Comparison of ENCODE assay signal across 19 mouse cellular contexts in genomic region chr5:104433968-104434565, GRCm38 (mm10). TPM values are rescaled to one million over a fixed set of nuclear protein-coding genes. Genes with fewer than 3 reads are reported as not detected.
A peak's percentile ranks its signal among the peaks of the same experiment; 100 is the strongest.
DNase-seq lines count a peak whose midpoint lies in the region; ATAC-seq and TF ChIP-seq lines count a peak whose summit lies in the region.
"Had no signal": no experiment of that assay in that cellular context is flagged by ENCODE, and none has a peak within 500 bp of the region (broad histone marks: within the 10 kb centered on the region; RNA-seq: fewer than 3 reads in every experiment).

No protein-coding gene starts in this region.

- WGBS in kidney, embryonic 14.5 days, result 36% methylated on average over 6 of the region's 6 CpGs

- H3K36me3 ChIP-seq in kidney, embryonic 14.5 days (ENCODE audit: control insufficient read depth, insufficient read depth, low read length), result no peaks in the 10 kb centered on the region
- H3K36me3 ChIP-seq: embryonic facial prominence, embryonic 15.5 days; forebrain, embryonic 12.5 days; hindbrain, embryonic 15.5 days; limb, embryonic 15.5 days; lung, embryonic 15.5 days; midbrain, embryonic 10.5 days had no signal

- no peak for TF ChIP-seq POLR2A in bone marrow macrophage, adult 2 months (IDR thresholded peaks at IDR 0.05; ENCODE audit: borderline replicate concordance, low read depth, low read length)

- no peak overlapping the region for H3K9ac ChIP-seq in kidney, embryonic 14.5 days (ENCODE audit: low read depth, low read length)
- H3K9ac ChIP-seq: embryonic facial prominence, embryonic 15.5 days; forebrain, embryonic 12.5 days; hindbrain, embryonic 15.5 days; limb, embryonic 15.5 days; lung, embryonic 15.5 days had no signal

- DNase-seq in kidney, adult 8-10 months, result peak; percentile 10 to 20
- DNase-seq in ES-CJ7 (ENCODE audit: low read depth, low spot score), result peak; percentile 97
- peak; percentile 12 for DNase-seq in kidney, postnatal 14 days
- DNase-seq in lung, adult 18-20 months, result no peak
- no peak for DNase-seq in yolk sac, embryonic 10.5 days (ENCODE audit: low spot score)
- DNase-seq in frontal cortex, postnatal 10 days (ENCODE audit: low spot score in 2 of 2), result no peak
- DNase-seq: cerebellum, postnatal 10 days; heart, postnatal 10 days; right cerebral cortex, postnatal 25 days; thymus, postnatal 4 days had no signal

- H3K27ac ChIP-seq in kidney, embryonic 14.5 days (ENCODE audit: low read depth, low read length), result no peak overlapping the region
- peak overlapping the region; percentile 66 for H3K27ac ChIP-seq in bone marrow macrophage, adult 2 months (ENCODE audit: insufficient read depth, low read depth, low read length)
- H3K27ac ChIP-seq: embryonic facial prominence, embryonic 15.5 days; forebrain, embryonic 12.5 days; hindbrain, embryonic 15.5 days; left cerebral cortex, adult 2 months; limb, embryonic 15.5 days; lung, embryonic 15.5 days; midbrain, embryonic 10.5 days had no signal

- H3K4me1 ChIP-seq in kidney, embryonic 14.5 days (ENCODE audit: control insufficient read depth, insufficient read depth, low read length), result no peaks in the 10 kb centered on the region
- peaks cover 33% of the 10 kb centered on the region for H3K4me1 ChIP-seq in bone marrow macrophage, adult 2 months (ENCODE audit: control insufficient read depth, insufficient read depth, low read length)
- H3K4me1 ChIP-seq: embryonic facial prominence, embryonic 15.5 days; forebrain, embryonic 12.5 days; hindbrain, embryonic 15.5 days; limb, embryonic 15.5 days; lung, embryonic 15.5 days had no signal

- no peak overlapping the region for H3K4me3 ChIP-seq in kidney, embryonic 14.5 days (ENCODE audit: low read length)
- H3K4me3 ChIP-seq in bone marrow macrophage, adult 2 months (ENCODE audit: insufficient read depth, low read length), result 0 out of 2 replicates have a peak overlapping the region, but pooled peaks have one; percentile 18
- H3K4me3 ChIP-seq: embryonic facial prominence, embryonic 15.5 days; forebrain, embryonic 12.5 days; hindbrain, embryonic 15.5 days; left cerebral cortex, adult 2 months; limb, embryonic 15.5 days; lung, embryonic 15.5 days; midbrain, embryonic 10.5 days had no signal

- no peak for ATAC-seq in kidney, embryonic 14.5 days (ENCODE audit: low FRiP score, low TSS enrichment)

- no peaks in the 10 kb centered on the region for H3K9me3 ChIP-seq in kidney, embryonic 14.5 days (ENCODE audit: control insufficient read depth, low read length)
- H3K9me3 ChIP-seq: embryonic facial prominence, embryonic 15.5 days; forebrain, embryonic 12.5 days; hindbrain, embryonic 15.5 days; limb, embryonic 15.5 days; lung, embryonic 15.5 days; midbrain, embryonic 10.5 days had no signal

- TF ChIP-seq CTCF in bone marrow macrophage, adult 2 months (IDR thresholded peaks at IDR 0.05; ENCODE audit: low read depth, low read length), result no peak

- H3K27me3 ChIP-seq in kidney, embryonic 14.5 days (ENCODE audit: control insufficient read depth, insufficient read depth, low read length), result no peaks in the 10 kb centered on the region
- H3K27me3 ChIP-seq: embryonic facial prominence, embryonic 15.5 days; hindbrain, embryonic 15.5 days; limb, embryonic 15.5 days; lung, embryonic 15.5 days had no signal

- no peak overlapping the region for H3K4me2 ChIP-seq in kidney, embryonic 14.5 days (replicated peaks; ENCODE audit: low read depth, low read length)
- H3K4me2 ChIP-seq: embryonic facial prominence, embryonic 15.5 days; forebrain, embryonic 12.5 days; hindbrain, embryonic 15.5 days; limb, embryonic 15.5 days; lung, embryonic 15.5 days had no signal

RNA-seq across cellular contexts. Expression of gene Spp1, which starts 0.9 kb away (rescaled TPM):
- polyA plus RNA-seq in kidney, embryonic 14.5 days (2014; fragmentation: Nextera tagmentation; extraction: Ambion mirVana), result 6.5 and 6.7 TPM in 2 replicates
- polyA plus RNA-seq in bone marrow macrophage, adult 2 months (2012; ENCODE audit: insufficient read depth, insufficient read length, missing spikeins), result 514 and 522 TPM in 2 replicates

RNA-seq across cellular contexts. Expression of gene Pkd2, which starts 25.2 kb away (rescaled TPM):
- 15.3 and 29.3 TPM in 2 replicates for polyA plus RNA-seq in kidney, embryonic 14.5 days (2014; fragmentation: Nextera tagmentation; extraction: Ambion mirVana)
- 17.8 and 20.7 TPM in 2 replicates for polyA plus RNA-seq in bone marrow macrophage, adult 2 months (2012; ENCODE audit: insufficient read depth, insufficient read length, missing spikeins)

Comparison
In these comparisons a context has a peak if more than half of its experiments do, and no peak if none do; other contexts are left out.
1. DNase-seq: peak in kidney, adult 8-10 months (2 of 2), ES-CJ7 (single experiment) and kidney, postnatal 14 days (single experiment); none in lung, adult 18-20 months (0 of 2), yolk sac, embryonic 10.5 days (single experiment) and frontal cortex, postnatal 10 days (0 of 2).
2. RNA of gene Spp1, which starts 0.9 kb away (polyA plus RNA-seq): 514 to 522 TPM in bone marrow macrophage, adult 2 months; 6.5 to 6.7 TPM in kidney, embryonic 14.5 days; every median in the first group is over 10 times any median in the second.